Mouse (Mus musculus): ENCODE data around the gene Fam173a.

Gene Fam173a

DNA sequence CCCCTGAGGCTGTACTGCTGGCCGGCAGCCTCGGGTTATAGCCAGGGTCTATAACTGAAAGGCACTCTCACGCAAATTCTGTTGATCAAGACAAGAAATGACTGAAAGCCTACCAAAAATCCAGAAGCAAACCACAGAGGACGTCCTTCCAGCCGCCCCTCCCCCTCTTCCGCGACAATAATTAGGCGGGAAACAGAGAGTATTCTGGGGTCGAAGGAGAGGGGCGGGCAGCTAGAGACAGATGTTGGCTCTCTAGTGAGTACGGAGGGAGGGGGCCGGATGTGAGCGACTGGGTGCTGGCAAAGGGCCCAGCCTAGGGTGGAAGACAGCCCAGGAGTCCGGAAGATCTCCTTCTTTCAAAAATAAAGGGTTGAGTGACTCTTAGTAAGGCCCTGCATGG is at the start of gene Fam173a:
Gene Fam173a (minus strand): TSS at position 287 of the 400 bp plus-strand sequence.
- peak; percentile 89 to 92 for DNase-seq

DNA sequence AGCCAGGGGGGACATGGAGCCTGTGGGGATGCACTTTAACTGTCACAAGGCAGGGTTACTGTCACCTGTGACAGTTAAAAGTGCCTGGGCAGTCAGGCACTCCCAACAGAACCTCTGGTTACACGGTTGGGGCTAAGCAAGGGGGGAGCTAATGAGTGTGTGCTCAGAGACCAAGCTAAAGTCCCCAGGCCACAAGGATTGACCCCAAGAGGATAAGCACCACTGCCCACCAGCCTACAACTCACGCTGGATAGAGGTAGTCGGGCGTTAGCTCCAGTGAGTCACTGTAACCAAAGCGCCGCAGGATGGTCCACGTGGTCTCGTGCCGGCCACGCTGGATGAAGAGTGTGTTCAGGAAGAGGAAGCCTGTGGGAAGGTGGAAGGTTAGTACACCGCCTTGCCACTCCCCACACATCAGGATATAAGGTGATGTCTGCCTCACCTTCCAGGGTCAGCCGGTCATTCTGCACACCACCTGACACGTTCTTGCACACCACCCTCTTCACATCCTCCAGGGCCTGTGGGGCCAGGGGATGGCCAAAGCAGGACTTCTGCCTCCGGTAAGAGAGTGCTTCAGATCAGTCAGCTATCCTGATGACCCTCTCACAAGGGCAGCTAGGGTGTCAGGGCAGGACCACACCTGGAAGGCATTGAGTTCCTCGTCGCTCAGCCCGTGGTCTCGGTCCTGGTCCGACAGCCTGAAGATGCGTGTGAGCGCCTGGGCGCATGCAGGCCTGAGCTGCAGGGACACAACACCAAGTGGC is 48.6 kb upstream of the Fam173a start, which contains the start of gene Gm20683:
Gene Gm20683 (minus strand): TSS at position 647 of the 764 bp plus-strand sequence.
- DNase-seq: no peak

DNA sequence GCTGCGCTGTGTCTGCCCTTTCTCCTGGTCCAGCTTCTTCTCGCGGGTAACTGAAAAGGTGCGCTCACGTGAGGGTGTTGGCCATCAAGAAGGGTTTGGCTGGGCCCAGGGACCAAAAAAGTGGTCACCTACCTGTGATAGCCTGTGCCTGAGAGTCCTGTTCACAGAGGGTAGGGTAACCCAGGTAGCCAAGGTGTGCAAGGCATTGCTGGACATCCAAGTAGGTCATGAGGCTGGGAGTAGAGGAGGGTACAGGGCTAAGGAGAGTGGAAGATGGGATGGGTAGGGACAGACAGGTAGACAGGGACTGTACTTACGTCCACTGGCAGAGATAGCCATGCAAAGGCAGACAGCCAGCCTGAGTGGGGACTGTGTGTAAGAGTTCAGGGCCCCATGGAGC is 47.8 kb upstream of the Fam173a start:
- no peak for DNase-seq

DNA sequence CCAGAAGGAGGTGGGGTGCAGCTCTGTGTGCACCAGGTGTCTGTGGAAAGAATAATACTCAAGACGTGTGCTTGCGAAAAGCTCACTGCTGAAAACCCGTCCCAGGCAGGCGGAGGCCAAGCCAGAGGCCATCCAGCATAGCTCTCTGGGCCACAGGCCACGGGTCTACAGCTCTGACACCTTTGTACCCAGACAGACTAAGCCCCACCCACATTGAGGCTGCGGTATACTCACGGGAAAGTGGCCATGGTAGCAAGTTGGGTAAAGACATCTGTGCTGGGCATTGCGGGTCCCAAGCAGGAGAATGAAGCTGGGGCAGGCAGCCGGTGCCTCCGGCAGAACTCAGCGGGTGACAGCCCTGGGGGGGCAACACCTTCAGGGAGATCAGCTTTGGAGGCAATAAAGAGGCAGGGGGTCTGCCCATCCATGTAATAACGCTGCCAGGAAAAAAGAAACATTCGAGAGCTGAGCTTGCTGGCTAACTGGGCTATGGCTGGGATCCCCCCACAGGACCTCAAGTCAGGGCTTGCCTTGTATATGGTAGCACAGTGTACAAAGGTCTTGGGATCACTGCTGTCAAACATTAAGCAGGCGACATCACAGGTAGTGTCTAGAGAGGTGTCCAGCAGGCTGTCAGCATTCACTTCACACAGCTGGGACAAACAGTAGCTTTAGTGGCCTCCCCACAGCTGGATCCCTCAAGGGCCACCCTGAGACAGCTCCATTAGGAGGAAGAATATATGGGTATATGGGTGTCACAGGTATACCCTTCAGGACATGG is 46.9 kb upstream of the Fam173a start:
- DNase-seq: peak; percentile 71 to 85

DNA sequence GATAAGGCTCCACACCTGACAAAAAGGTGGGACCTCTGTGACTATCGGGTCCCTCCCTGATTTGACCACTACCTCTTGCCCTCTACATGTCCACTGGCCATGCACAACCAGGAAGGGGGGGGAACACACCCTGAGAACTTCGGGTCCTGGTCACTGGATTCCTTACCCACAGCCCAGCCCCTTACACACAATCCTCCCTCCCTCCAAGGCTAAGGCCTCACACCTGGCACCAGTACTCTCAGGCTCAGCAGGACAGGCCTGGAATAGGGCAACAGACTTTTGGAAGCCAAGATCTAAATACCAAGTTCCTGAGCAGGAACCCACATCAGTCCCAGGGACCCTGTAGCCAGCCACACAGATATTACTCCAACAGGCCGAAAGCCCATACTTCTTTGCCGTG is 46.2 kb upstream of the Fam173a start:
- peak in 1 of 2 experiments; percentile 38 for DNase-seq

DNA sequence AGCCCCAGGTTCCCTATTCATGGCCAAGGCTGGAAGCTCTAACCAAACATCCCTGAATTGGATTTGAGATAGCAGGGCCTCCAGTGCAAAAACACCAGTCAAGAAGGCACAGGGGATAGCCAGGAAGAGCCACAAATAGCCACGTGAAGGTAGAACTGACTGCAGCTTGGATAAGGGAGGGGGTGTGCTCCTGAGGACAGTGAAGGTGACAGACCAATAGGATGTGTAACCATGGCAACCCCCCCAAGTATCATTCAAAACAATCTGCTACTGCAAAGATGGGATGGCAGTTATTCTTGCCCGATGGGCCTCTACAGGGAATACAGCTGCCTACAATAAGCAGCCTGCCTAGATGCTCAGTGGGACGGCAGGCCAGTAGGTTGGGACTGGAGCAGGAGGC is 44.8 kb upstream of the Fam173a start:
- DNase-seq: no peak

DNA sequence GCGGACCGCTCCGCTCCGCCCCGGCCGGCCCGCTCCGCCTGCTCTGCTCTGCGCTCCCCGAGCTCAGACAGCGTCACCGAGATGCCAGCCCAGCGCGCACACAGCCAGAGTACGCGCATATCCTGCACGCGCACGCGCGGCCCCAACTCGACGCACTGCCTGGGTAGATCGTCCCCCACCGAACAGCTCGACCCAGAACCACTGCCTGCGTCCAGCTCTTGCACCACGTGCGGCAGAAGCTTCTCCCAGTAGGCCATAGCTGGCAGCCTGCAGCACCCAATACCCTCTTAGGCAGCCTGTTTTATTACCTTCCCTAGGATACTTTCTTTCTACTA is 44.3 kb upstream of the Fam173a start, which contains the start of gene Rhbdl1:
Gene Rhbdl1 (minus strand): TSS at position 220 of the 335 bp plus-strand sequence.
- peak; percentile 72 to 89 for DNase-seq

DNA sequence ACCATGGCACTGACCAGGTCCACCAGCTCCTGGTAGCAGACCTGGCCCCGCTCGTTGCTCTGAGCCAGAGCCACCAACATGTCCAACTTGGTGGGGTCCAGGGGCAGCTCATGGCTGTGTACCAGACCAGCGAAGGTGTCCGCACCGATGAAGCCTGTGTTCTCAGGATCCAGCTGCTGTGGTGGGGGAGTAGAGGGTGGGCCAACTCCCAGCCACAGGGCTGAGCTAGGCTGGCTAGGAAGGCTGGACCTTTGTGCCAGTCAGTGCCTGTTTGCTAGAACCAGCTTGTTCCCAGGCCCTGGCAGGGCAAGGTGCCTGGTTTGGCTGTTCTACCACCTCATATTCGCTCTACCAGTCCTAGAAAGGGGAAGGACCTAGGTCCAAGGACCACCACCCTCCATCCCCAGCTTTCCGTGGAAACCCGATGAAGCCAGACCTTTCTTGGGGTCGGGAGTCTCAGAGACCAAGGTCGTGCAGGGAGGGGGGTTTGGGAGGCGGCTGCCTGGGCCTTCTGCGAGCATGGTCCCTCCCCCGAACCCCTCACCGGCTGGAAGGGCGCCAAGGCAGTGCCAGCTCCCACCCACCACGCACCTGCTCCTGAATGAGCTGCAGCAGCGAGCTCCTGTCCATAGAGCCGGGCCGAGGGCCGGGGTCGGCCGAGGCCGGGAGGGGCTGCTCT is 43.8 kb upstream of the Fam173a start:
- peak in 1 of 2 experiments; percentile 74 for DNase-seq

DNA sequence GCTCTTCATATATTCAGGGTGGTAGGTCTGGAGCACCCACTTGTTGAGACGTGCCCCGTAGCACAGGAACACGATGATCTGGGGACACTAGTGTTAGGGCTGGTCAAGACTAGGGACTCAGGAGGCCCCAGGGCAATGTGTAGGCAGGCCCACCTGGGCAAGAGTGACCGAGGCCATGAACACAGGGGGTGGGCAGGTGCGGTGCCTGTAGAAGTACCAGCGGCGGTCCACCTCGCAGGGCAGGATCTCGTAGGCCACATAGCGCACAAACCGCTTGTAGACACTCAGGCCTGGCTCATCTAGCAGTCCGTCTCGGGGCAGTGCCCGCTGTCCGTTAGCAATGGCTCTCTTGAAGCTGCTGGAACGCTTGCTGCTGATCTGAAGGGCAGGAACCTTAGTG is 43.1 kb upstream of the Fam173a start:
- DNase-seq: no peak

DNA sequence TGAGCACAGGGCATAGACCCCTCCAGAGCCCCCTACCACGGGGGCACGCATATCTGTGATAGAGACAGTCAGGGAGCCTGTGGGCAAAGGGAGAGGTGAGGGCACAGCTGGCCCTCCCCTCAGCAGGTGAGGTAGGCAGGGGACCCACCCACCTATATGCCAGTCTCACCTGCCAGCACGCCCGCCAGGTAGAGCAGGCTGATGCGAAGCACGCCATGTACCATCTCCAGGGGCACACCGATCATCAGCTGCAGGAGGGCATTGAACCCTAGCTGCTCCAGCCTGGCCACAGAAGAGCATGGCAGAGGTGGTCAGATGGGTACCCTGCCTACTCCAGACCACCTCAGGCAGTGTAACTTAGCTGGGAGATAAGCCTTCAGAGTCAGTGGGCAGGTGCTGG is 42.6 kb upstream of the Fam173a start:
- no peak for DNase-seq

DNA sequence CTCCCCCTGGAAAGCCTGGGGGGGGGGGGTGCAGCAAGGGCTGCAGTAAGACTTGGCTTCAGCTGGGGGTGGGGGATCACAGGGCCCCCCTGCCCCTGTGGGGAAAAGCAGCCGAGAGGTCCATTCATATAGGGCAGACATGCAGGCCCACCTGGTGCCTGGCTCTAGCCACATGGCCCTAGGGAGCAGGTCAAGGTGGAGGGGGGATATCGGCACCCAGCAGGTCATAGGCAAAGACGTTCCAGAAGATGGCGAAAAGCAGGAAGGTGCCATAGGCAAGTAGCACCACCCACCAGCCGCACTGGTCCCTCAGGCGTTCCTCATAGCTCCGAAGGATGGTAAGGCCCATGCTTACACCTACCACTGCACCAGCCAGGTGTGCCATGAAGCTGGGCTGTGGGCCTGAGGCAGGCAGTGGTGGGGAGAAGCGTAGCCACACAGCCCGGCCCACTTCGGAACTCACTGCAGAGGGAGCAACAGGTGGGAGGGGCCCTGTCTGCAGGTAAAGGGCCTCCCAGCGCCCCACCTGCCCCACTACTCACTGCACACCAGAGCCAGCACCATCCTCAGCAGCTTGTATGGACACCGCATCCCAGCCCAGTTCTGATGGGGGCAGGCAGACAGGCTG is 42.0 kb upstream of the Fam173a start:
- peak in 1 of 2 experiments; percentile 42 for DNase-seq

DNA sequence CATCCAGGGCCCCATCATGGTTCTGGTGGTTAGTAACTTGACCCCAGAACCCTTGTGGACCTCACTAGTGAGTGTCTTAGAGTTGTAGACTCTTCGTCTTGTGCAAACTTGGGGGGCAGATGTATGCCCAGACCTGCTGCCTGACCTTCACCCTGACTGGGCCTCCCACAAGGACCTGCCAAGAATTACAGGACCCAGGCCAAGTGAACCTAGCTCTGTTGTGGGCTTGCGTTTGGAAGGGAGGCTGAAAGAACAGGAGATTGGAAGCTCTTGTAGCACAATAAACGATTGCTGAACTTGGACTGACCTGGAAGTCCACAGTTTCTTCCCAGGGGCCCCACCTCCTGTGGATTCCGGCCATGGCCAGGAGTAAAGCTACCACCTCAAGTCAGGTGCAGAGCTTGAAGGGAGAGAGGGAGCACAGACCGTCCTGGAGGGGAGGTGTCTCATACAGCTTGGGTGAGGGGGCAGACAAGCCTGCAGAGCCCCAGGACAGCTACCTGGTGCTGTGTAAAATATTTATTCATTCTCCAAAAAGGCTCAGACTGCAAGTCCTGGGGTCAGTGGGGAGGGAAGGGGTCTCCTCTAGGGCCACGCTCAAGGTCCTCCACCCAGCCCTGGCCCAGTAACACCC is 41.4 kb upstream of the Fam173a start:
- DNase-seq: peak; percentile 65 to 87

DNA sequence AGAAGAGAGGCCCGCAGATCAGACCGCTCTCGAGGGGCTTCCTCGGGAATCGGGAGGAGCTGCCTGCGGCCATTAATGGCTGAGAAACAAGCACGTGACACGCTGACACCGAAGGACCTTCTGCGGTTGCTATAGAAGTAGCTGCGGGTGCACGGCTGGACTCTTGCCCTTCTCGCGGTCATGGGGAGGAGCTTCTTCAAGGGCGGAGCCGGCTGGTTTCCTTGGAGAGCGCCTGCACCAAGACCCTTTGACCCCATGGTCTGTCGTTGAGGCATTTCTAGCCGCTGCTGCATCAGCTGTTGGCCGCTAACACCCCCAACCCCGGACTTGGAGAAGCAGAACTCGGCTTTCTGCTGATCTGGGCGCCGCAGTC is 40.6 kb upstream of the Fam173a start, which contains the start of gene Stub1:
Gene Stub1 (minus strand): TSS at position 114 of the 373 bp plus-strand sequence.
- DNase-seq: peak; percentile 96 to 98

DNA sequence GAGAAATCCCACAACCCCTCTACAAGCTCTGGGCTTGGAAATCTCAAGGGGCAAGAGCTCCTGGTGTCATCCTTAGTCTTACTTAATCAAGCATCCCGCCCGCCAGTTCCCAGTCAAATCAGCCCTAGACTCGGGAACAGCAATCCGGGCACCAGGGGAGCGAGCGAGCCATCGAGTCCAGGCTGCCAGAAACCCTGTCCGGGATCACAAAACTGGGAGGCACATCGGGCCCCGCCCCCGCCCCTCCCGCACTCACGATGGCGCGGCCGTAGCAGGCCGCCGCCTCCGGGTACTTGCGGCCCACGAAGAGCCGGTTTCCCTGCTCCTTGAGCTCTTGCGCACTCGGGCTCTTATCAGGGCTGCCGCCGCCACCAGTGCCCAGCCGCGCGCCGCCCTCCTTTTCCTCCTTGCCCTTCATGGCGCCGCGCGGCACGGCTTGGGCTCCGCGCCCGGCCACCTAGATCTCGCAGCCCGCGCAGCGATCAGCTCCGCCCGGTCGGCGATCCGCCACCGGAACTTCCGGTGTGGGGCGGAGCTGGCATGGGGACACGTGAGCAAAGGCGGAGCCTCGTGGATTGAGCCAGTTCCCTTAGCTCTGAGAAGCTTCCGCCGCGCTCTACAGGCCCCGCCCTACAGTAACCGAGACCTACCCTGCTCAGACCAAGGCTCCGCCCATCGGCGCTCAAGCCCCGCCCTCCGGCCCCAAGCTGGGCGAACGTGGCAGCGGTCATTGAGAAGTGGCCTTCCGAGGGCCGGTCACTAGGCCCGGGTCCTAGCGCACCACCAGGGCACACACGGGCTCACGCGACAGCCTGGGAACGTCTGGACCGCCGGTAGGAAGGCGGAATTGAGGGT is 40.0 kb upstream of the Fam173a start:
- peak; percentile 100 for DNase-seq

DNA sequence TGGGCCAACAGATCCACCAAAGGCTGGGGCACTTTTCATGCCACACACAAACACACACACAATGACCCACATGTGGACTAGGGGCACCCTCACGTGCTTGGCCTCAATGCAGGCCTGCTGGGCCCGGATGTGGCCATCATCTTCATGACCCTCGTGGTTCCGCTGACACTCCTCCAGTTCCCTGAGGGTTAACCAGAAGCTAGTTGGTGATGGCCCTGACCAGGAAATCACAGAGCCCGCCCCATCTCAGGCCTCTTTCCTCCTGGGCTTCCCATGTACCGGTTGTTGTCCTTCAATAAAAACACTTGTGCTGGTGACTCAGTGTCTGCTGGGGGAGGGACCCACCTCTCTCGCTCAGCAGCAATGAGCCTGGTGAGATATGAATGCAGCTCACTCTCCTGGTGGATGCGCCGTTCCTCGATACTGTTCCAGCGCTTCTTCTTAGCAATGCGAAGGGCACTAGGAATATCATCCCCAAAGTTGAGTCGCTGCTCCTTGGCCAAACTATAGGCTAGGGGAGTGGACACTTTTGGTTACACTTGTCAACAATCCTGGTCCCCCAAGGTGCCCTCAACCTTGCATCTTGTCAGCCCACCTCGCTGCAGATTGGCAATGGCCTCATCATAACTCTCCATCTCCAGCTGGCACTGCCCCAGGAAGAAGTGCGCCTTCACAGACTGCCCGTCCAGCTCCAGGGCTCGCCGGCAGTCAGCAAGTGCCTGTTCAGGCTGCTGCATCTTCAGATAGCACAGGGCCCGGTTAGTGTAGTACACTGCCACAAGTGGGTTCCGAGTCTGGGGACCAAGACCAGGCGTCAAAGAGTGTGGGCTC is 39.0 kb upstream of the Fam173a start:
- DNase-seq: peak; percentile 59 to 72

DNA sequence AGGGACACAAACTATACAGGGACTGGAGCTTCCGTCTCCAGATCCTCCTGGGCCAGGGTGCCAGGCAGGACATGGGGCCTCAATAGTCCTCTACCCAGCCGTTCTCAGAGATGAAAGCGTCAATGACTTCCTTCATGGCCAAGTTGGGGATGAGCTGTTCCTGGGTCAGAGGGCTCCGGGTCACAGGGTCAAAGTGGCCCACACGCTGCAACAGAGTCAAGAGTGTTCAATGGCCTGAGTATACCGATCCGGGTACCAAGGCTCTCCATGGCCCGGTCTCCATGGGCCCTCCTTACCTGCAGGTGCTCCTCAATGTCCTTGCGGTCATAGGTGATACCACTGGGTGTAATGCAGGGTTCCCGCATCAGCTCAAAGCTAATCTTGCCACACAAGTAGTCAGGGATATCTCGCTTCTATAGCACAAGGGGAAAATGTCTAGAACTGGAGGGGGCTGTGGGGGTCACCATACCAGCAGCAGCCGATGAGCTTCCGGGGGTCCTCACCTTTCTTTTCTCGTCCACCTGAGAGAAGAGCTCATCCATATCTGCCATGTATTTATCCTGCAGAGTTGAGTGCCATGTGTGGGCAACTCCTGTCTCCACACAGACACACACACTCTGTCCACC is 38.2 kb upstream of the Fam173a start:
- peak in 1 of 2 experiments; percentile 57 for DNase-seq

DNA sequence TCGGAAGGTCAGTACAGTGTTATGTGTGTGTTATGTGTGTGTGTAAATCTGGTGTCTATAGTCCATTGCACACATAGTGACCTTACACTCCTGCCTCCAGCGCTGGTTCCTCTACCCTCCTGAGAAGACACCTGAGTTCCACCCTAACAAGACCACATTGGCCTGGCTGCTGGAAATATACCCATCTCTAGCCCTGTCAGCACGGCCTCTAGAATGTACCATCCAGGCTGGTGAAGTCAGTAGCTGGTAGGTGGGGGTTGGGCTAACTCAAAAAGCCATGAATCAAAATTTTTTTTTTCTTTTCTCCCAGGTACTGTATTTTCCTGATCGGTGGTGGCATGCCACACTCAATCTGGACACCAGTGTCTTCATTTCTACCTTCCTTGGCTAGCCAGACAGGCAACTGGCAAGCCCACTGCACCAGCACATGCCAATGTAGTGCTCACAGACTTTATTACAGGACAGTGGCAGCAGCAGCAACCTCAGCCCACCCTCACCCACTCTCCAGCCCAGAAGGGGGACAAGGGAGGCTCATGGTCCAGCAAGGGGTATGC is 37.6 kb upstream of the Fam173a start:
- DNase-seq: peak in 1 of 2 experiments; percentile 38

DNA sequence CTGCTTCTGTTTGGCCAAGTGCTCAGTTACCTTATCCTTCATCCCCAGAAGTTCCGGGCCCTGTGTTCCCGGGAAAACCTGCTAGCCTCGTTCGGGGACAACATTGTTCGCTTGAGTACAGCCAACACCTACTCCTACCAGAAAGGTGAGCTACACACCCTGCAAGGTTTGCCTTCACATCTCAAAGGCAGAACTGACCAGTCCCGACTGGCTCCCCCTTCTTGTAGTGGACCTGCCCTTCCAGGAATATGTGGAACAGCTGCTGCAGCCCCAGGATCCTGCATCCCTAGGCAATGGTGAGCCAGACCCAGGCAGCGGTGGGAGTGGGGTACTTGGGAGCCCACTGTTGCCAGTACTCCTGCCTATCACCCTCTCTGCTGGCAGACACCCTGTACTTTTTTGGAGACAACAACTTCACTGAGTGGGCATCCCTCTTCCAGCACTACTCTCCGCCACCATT is 36.9 kb upstream of the Fam173a start:
- peak in 1 of 2 experiments; percentile 52 for DNase-seq
